Mouse (Mus musculus) liver, embryonic 11.5 days (tissue): ENCODE results near the gene Zfp988. TPM values are rescaled to one million over a fixed set of nuclear protein-coding genes. Genes with fewer than 3 reads are reported as not detected.
"Not testable (repeated sequence)": the region's sequence is repeated elsewhere in the genome, so short reads cannot be mapped to it uniquely, and the experiment has no call there.

Experiments used
- ATAC-seq: fragments of 200-750 bp; cut with Nextera tagmentation; replicated peaks from 2 replicates; pipeline ENCODE4 v1.8.0; 2017; ENCODE audit warnings: moderate number of reproducible peaks, mild to moderate bottlenecking, moderate TSS enrichment, moderate library complexity; ENCODE audit not compliant: low FRiP score
- DNase-seq: peaks from one replicate; pipeline ENCODE4 v3.0.0-alpha.2; 2017; ENCODE audit warnings: low spot score
- H3K27ac ChIP-seq: fragments of 300-500 bp; sonication (generic); 2 replicates; pipeline ENCODE4 v1.5.1; 2014; ENCODE audit warnings: mild to moderate bottlenecking, low read depth, low read length, control low read depth
- H3K27me3 ChIP-seq: fragments of 300-500 bp; sonication (generic); replicated peaks from 2 replicates; pipeline ENCODE4 v1.6.1; 2014; ENCODE audit warnings: low read length, mixed read lengths; ENCODE audit not compliant: control insufficient read depth, insufficient read depth
- H3K36me3 ChIP-seq: fragments of 300-500 bp; sonication (generic); 2 replicates; pipeline ENCODE4 v1.6.1; 2014; ENCODE audit warnings: mild to moderate bottlenecking, low read length, moderate library complexity, mixed read lengths; ENCODE audit not compliant: control insufficient read depth, insufficient read depth
- H3K4me1 ChIP-seq: fragments of 300-500 bp; sonication (generic); replicated peaks from 2 replicates; pipeline ENCODE4 v1.6.1; 2014; ENCODE audit warnings: low read length, mixed read lengths; ENCODE audit not compliant: control insufficient read depth, insufficient read depth
- H3K4me2 ChIP-seq: fragments of 300-500 bp; sonication (generic); 2 replicates; pipeline ENCODE4 v1.6.1; 2014; ENCODE audit warnings: mild to moderate bottlenecking, control low read depth, moderate library complexity
- H3K4me3 ChIP-seq: fragments of 300-500 bp; sonication (generic); 2 replicates; pipeline ENCODE4 v1.5.1; 2014; ENCODE audit warnings: low read depth, low read length, control low read depth
- H3K9ac ChIP-seq: fragments of 300-500 bp; sonication (generic); 2 replicates; pipeline ENCODE4 v1.6.1; 2014; ENCODE audit warnings: low read depth, low read length, control low read depth
- H3K9me3 ChIP-seq: fragments of 300-500 bp; sonication (generic); 2 replicates; pipeline ENCODE4 v1.6.1; 2016; ENCODE audit warnings: low read length, inconsistent platforms, mixed read lengths; ENCODE audit not compliant: control insufficient read depth
- WGBS: fragments of 180-500 bp; shearing (Covaris S2); extraction: QIAGEN DNeasy Blood & Tissue Kit; methylation state at CpG from one replicate; pipeline ENCODE4 v1.1.7; 2014; 5-methylcytosine and 5-hydroxymethylcytosine counted together
- polyA plus RNA-seq: library from polyadenylated mRNA; unstranded; fragments of >200 nt; fragmentation: Nextera tagmentation; extraction: Ambion mirVana; gene quantifications from 2 replicates; pipeline ENCODE4 v1.2.1, GENCODE M21; 2014

Gene Zfp988
- polyA plus RNA-seq, result 0.34 and 0.39 TPM in 2 replicates

GRCm38 (mm10) chr4:147305436-147305835 is at the start of gene Zfp988:
TSS of gene Zfp988 (plus strand) at chr4:147305674.
- H3K9me3 ChIP-seq, ATAC-seq: not testable (repeated sequence)

GRCm38 (mm10) chr4:147262708-147263107 is 42.8 kb upstream of the Zfp988 start:
- H3K27me3 ChIP-seq, H3K9ac ChIP-seq, DNase-seq, H3K4me2 ChIP-seq, H3K9me3 ChIP-seq, H3K4me1 ChIP-seq, ATAC-seq, H3K27ac ChIP-seq, H3K4me3 ChIP-seq, H3K36me3 ChIP-seq: not testable (repeated sequence)
- 93% methylated on average over 2 of the region's 3 CpGs for WGBS

More at GRCm38 (mm10) chr4:147305436-147305835, at the start of gene Zfp988:
- H3K36me3 ChIP-seq, H3K9ac ChIP-seq, H3K27ac ChIP-seq, H3K27me3 ChIP-seq, H3K4me2 ChIP-seq, H3K4me3 ChIP-seq, H3K4me1 ChIP-seq: not testable (repeated sequence)
- DNase-seq, result peak; percentile 30
- 82% methylated on average over 6 of the region's 6 CpGs for WGBS

GRCm38 (mm10) chr4:147267302-147267701 is 38.2 kb upstream of the Zfp988 start:
- WGBS, result 91% methylated on average over 16 of the region's 17 CpGs
- H3K4me3 ChIP-seq, H3K27me3 ChIP-seq, ATAC-seq, H3K36me3 ChIP-seq, H3K9ac ChIP-seq, H3K4me2 ChIP-seq, H3K4me1 ChIP-seq, H3K27ac ChIP-seq: not testable (repeated sequence)
- H3K9me3 ChIP-seq, result peaks cover 12% of the 10 kb centered on the region
- DNase-seq, result peak; percentile 31

- DNase-seq, H3K27ac ChIP-seq, H3K9ac ChIP-seq, H3K4me3 ChIP-seq, ATAC-seq, H3K4me2 ChIP-seq, H3K4me1 ChIP-seq, H3K27me3 ChIP-seq, H3K36me3 ChIP-seq: not testable (repeated sequence)
- 88% methylated on average over 25 of the region's 25 CpGs for WGBS
- H3K9me3 ChIP-seq, result peaks cover 15% of the 10 kb centered on the region
These were observed 36.7 kb upstream of the Zfp988 start for GRCm38 (mm10) chr4:147268735-147269134.

GRCm38 (mm10) chr4:147270026-147270425 is 35.4 kb upstream of the Zfp988 start:
- H3K36me3 ChIP-seq, DNase-seq, H3K4me1 ChIP-seq, H3K4me3 ChIP-seq, H3K27ac ChIP-seq, ATAC-seq, H3K9ac ChIP-seq, H3K4me2 ChIP-seq, H3K27me3 ChIP-seq: not testable (repeated sequence)
- 79% methylated on average over 4 of the region's 4 CpGs for WGBS
- H3K9me3 ChIP-seq, result peaks cover 16% of the 10 kb centered on the region

- WGBS, result 86% methylated on average over 12 of the region's 13 CpGs
- H3K9me3 ChIP-seq, result peaks cover 21% of the 10 kb centered on the region
These were observed 33.9 kb upstream of the Zfp988 start for GRCm38 (mm10) chr4:147271601-147272000.

GRCm38 (mm10) chr4:147275021-147275772 is 30.3 kb upstream of the Zfp988 start:
- not testable (repeated sequence) for H3K27me3 ChIP-seq, H3K9ac ChIP-seq, H3K9me3 ChIP-seq, H3K27ac ChIP-seq, H3K36me3 ChIP-seq, H3K4me1 ChIP-seq
- DNase-seq (peak; percentile 46), ATAC-seq (peak; percentile 89)
- 32% methylated on average over 48 of the region's 58 CpGs for WGBS
- H3K4me3 ChIP-seq, result peak overlapping the region; percentile 31
- H3K4me2 ChIP-seq, result peak overlapping the region; percentile 46

More at GRCm38 (mm10) chr4:147271601-147272000, 33.9 kb upstream of the Zfp988 start:
- not testable (repeated sequence) for H3K4me3 ChIP-seq, H3K36me3 ChIP-seq, ATAC-seq, H3K4me2 ChIP-seq, DNase-seq, H3K4me1 ChIP-seq, H3K27me3 ChIP-seq, H3K27ac ChIP-seq, H3K9ac ChIP-seq

GRCm38 (mm10) chr4:147275773-147276140 is 29.7 kb upstream of the Zfp988 start:
- H3K4me3 ChIP-seq, result peak overlapping the region; percentile 31
- not testable (repeated sequence) for H3K4me1 ChIP-seq

GRCm38 (mm10) chr4:147280406-147280805 is 25.1 kb upstream of the Zfp988 start:
- 66% methylated on average over 2 of the region's 2 CpGs for WGBS
- not testable (repeated sequence) for ATAC-seq

More at GRCm38 (mm10) chr4:147275773-147276140, 29.7 kb upstream of the Zfp988 start:
- H3K27ac ChIP-seq, H3K9ac ChIP-seq, H3K36me3 ChIP-seq, H3K27me3 ChIP-seq: not testable (repeated sequence)
- H3K9me3 ChIP-seq, result peaks cover 10% of the 10 kb centered on the region
- 22% methylated on average over 54 of the region's 54 CpGs for WGBS
- peak overlapping the region; percentile 46 for H3K4me2 ChIP-seq
- DNase-seq (peak; percentile 34), ATAC-seq (0 out of 2 replicates have a peak, but pooled peaks have one; percentile 41)

More at GRCm38 (mm10) chr4:147280406-147280805, 25.1 kb upstream of the Zfp988 start:
- DNase-seq, H3K36me3 ChIP-seq, H3K9ac ChIP-seq, H3K4me2 ChIP-seq, H3K4me3 ChIP-seq, H3K27ac ChIP-seq, H3K4me1 ChIP-seq, H3K9me3 ChIP-seq, H3K27me3 ChIP-seq: not testable (repeated sequence)
